Mouse (Mus musculus) 3T3-L1 (cell line): ENCODE measurements around the gene Galnt18.

Experiments
- DNase-seq: peaks from one replicate; pipeline ENCODE4 v3.0.0-alpha.2; 2015; ENCODE audit warnings: low read depth, low spot score

Gene Galnt18

DNA sequence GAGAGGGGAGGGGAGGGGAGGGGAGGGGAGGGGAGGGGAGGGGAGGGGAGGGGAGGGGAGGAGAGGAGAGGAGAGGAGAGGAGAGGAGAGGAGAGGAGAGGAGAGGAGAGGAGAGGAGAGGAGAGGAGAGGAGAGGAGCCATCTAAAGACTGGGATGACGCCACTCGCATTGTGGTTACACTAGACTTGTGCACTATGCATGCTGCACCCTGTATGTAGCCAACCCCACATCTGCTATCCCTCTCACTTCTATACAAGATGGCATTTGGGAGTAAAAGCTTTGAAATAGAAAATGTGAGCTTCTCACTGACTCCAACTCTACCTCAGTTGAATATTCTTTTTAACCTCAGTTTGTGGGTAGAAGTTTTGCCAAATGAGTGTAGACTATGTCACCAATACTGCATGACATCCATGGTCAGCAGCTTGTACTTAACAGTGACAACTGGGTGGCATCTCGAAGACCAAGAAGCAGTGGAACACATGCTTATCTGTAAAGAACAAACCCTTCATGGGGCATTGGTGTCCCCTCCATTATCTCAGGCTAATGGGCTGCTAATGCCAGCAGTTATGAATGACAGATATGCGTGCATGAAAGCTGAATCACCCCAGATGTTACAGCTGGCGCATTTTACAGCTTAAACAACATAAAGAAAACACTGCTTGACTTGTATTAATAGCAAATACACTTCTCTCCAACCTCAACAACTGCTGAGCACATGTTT is 65.0 kb downstream of the Galnt18 start:
- DNase-seq, result no peak

DNA sequence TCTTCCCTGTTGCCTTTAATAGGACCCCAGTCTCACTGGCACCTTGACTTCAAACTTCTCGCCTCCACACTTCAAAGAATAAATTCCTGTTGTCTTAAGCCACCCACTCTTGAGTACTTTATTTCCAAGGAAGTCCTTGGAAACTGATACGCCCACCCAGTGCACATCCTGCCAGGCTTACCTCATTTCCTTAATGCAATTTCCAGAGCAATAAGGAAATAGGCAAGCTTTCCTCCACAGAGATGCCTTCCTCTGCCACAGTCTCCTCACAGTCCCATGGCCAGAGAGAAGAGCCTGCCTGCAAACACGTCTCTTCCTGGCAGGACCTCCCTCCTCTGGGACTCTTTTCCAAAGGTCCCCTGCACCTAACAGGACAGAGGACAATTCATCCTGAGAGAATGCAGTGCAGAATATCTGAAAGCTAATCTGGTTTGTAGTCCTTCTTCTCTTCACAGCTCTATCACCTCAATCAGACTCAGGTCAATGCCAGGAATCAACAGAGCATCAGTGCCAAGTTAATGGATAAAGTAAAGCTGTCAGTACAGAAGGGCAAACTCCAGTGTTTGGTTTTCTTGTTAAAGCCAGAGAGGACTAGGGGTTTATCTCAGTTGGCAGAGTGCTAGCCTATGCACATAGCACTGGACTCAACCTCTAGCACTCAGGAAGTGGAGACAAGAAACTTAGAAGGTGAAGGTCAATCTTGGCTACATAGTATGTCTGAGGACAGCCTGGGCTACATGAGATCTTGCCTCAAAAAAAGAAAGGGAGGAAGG is 65.8 kb downstream of the Galnt18 start:
- no peak for DNase-seq

DNA sequence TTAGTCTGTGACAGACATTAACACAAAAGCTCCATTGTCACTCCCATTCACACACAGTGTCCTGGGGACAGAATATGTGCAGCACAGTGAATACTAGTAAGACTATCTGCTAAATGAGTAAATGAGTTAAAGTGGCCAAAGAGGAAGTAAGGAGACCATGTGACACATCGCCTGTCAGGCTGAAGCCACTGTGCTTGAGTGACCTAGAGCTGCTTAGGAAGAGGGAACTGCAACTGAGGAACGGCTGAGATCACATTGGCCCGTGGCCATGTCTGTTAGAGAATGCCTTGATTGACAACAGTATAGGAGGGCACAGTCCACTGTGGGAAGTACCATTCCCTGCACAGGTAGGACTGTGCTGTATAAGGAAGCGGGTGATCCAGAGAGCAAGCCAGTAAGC is 67.0 kb downstream of the Galnt18 start:
- no peak for DNase-seq

DNA sequence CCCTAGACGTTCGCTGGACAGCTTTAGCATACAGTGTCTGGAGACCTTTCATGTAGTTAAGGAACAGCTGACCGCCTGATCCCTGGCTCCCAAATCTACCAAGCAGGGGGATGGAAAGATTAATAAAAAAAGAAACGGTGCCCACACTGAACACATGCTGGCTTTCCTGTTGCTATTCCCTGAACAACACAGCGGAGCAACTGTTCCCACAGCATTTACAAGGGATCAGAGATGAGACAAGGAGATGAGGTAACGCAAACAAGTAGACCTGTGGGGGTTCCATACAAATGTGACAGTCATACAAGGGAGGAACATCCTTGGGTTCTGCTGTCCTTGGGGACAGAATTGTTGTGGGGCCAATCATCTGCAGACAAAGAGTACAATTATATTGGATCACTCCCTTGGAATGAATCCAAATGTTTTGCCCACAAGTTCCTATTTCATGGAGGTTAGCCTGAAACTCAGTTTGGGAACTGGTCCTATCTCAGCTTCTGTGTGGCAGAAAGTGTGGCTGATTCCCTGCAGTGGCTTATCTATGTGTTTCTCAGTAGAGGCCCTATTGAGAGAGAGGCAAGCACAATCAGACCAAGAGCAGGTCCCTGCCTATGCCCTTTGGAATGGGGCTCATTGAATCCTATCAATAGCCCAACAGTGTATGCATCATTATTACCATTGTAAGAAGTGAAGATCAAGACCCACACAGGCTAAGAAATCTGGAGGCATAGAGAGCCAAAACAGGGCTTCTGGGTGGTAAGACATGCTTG is 68.5 kb downstream of the Galnt18 start:
- no peak for DNase-seq

DNA sequence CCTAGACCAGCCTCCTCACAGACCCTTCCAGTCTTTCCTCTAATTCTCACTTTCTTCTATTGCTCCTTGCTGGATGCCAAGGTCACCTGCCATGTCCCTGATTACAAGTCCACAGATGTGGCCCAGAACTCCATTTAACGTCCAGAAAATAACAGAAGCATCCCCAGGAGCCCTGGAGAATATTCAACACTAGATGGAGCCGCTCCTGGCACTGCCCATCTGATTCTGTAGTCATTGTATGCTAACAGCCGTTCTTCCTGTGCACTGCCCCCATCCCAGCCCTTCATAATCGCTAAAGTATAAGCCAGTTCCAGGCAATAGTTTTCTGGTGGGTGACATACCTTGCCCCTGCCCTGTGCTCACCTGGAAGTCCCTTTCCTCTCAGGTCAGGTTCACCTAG is 69.5 kb downstream of the Galnt18 start:
- peak; percentile 15 for DNase-seq

DNA sequence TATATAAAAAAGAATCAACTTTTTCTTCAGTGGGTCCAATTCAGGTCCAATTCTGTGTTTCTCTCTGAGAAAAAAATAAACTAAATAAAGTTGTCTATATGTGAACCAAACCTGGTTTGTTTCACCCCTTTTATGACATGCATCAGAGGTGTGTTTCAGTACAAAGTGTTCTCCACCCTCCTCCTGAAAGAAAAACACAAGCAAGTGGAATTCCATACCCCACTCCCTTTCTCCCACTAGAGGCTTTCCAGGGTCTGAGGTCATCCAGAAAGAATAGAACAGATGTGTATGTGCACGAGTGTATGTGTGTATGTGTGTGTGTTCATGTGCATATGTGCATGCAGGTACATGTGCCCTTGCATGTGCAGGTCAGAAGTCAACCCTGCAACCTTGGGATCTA is 71.2 kb downstream of the Galnt18 start:
- no peak for DNase-seq

DNA sequence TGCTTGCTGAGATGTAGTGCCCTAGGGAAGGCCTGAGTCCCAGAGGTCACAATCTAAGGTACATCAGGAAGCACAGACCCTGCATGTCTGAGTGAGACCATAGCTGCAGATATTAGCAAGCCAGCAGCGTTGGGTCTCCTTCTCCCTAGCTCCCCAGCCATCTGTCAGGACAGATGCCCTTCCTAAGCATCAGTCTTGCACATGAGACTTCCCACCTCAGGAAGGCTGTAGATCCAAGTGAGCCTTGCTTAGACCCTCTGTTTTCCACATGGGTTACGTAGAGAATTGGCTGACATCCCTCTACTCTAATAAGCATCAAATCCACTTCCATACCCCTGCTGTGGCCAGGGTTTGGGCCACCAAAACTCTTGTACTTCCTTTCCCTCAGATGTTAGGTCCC is 76.8 kb downstream of the Galnt18 start:
- DNase-seq, result no peak

DNA sequence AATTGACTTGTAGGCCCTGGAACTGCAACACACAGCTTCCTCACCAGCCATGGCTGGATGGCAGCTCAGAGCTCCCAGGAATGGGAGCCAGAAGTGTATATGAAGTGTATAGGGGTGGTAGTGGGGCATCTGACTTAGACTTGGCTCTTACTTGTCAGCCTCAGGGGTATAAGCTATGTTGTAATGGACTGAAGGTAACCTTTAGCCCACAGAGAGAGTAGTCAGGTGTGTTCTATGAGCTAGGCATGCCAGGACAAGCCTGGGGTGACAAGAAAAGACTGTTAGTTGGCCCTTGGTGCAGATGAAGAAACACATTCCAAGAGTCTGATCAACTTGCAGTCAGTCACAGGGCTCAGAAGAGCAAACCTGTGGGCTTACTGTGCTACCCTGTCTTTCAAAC is 78.0 kb downstream of the Galnt18 start:
- no peak for DNase-seq

DNA sequence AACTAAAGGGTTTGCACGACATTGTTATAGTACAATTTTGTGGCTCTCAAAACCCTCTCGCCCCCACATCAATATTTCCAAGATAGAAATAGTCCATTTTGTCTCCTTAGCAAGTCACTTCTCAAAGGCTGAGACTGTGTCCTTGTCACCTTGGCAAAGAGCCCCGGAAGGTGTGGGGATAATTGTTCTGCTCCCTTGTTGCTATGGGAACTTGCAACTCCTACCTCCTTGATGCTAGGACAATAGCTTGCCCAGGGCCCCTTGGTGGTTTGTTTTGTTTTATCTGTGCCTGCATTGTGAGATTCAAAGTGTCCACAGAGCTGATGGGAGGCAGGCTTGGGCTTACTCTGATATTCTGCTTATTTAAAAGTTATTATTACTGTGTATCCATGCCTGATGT is 80.3 kb downstream of the Galnt18 start:
- DNase-seq, result no peak

DNA sequence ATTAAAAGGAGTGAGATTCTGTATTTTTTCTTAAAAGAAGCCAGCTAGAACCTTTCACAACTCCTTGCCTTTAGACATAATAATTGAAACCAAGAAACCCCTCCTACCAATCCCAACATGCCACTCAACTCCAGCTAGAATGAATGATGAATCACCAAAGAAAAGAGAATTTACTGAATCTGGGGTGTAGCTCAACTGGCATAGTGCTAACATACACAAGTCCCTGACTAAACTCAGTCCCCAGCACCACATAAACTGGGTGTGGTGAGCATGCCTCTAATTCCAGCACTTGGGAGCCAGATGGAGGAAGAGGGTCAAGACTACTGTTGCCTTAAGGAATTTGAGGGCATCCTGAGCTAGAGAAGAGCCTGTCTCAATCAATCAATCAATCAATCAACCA is 83.6 kb downstream of the Galnt18 start:
- DNase-seq, result peak; percentile 58

DNA sequence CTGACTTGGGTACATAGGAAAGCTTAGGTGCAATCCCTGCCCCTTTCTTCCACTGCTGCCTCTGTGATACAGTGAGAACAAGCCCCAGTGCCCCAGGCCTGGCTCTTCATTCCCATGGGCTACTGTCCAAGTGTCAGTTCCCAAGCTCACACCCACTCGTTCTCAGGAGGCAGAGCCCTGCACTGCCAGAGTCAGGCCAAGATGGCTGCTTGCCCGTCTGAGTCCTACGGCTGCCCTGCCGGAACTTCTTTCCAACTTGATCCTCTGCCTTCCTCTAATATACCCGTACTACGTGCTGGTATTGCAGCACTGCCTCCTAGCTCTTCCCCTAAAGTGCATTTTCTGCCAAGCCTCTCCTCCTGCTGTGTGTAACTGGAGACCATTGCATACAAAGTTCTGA is 85.5 kb downstream of the Galnt18 start:
- DNase-seq, result peak; percentile 51

DNA sequence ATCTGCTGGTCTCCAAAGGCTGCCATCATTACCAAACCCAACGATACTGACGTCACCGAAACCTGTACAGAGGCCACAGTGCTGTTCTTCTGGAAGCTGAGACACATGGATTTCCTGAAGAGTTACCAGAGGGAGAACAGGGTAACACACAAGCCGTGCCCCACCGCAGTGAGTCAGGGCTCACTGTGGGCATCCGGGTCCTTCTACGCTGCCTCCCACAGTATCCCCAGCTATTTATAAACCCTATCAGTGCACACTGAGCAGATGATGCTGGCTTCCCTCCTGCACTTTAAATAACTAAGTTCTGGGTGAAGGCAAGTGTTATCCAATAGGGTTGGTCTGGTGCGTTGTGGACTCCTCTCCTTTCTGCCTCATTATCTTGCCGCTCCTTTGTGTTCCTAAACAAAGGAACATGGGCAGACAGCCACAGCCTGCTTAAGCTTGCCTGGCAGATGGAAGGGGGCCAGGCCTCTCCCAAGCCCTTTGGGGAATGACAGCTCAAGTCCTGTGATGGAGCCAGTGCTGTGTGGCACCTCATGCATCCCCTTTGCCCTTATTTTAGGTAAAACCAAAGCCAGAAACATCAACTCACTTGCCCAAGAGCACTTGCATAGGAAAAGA is 87.0 kb downstream of the Galnt18 start:
- no peak for DNase-seq

DNA sequence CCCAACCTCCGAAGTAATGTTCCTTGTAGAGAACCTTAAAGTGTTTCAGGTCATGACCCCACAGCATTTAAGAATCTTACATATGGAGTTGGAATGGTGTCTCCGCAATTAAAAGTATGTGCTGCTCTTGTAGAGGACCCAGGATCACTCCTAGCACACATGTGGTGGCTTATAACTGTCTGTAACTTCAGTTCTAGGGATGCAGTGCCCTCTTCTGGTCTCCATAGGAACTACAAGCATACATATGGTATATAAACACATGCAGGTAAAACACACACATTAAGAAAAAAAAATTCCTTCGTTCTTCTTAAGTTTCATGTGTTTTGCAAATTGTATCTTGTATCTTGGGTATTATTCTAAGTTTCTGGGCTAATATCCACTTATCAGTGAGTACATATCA is 99.7 kb downstream of the Galnt18 start:
- peak; percentile 16 for DNase-seq

DNA sequence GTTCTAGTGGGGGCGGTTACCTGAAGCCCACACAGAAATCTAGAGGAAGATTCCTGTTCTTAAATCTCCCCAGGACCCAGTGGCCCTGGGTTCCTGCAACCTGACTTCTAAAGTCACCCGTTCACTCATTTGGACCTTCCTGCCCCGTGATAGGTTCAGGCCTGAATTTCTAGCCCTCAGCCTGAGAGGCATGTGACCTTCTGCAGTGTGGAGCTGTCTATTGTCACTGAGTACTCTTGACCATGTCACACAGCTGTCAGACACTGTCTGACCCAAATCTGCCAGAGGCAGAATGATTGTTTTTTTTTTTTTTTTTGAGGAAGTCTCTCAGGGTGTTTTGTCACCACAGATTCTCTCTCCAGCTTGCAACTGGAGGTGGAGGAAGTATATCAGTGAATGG is 103.3 kb downstream of the Galnt18 start:
- no peak for DNase-seq

DNA sequence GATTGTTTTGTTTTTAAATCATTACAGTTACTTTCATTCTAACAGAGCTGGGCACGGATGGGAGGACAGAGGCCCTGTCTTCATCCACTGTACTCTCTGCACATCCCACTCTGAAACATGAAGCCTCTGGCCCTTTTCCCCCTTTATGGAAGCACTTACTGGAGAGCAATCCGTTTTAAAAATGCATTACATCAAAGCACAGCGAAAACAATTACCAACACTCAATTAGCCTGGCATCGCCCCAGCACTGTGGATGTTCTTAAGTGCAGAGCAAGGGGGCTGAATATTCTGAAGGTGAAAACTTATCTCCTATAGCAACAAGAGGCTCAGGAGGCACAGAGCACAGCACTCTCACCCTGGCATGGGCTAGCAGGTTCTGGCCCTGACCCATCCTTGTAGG is 107.3 kb downstream of the Galnt18 start:
- DNase-seq, result no peak

DNA sequence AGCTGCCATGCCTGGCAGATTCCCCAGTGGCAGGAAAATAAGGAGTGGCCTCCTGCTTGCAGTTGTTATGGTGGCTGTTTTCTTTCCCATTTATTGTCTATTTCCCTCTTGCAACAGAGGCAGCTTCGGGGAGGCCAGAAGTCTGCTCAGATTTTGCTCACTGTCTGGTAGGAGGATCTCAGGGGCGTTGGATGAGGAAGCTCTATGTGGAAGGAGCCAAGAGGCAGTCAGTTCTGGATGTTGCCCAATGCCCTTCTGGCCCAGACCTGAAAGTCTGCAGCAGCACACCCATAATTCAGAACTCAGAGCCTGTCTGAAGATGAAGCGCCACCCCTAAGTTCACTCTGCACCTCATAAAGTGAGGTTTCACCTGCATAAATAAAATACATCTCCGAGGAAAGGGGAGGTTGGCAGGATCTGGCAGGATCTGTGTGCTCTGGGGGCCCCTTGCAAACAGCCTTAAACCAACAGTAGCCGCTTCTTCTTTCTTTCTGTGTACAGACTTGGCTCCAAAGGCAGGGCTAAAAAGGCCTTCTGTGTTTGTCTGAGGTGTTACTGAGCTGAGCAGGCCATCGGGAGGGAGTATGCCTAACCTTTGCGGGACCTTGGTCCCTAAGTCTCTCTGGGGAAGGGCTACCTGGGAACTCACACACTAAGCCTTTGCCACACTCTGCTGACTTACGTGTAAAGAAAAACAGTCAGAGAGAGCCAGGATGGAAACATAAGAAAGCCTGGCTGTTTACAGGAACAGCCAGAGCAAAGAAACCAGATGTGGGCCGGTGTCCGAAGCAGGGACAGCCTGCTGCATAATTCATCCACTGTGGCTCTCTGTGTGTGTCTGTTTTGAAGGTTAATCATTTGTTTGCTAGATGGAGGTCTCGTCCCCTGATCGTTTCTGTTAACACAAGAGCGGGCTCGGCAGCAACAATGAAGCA is 116.4 kb downstream of the Galnt18 start:
- no peak for DNase-seq

DNA sequence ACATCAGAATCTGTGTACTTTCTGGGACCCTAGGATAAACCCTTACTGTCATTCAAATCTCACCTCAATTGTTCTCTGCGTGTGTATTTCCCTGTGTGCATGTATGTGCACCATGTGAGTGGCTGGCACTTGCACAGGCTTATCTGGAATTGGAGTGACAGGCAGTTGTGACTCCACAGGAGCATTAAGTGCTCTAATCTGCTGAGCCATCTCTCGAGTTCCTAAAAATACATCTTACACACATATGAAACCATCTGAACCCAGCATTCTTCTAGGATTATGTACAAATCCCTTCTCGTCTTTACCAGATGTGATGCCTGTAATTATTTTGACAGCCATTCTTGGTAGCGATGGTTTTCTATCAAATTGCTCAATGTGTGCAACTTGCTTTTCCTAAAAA is 121.2 kb downstream of the Galnt18 start:
- DNase-seq, result peak; percentile 5

DNA sequence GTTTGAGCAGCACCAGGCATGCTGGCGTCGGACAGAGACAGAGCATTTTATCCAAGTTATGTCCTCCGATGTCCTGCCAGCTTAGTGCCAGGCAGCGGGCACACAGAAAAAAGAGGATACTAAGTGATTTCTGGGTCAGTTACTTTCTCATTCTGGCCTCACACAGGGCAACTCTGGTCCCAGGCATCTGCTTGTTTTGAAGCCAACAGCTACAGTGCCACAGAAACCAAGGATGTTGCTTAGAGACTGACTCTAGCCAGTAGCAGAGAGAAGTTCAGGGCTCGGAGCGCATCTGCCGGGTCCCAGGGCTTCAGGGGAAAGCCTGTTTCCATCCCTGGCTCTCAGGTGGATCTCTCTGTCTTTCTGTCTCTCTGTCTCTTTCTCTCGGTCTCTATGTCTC is 124.8 kb downstream of the Galnt18 start:
- DNase-seq, result no peak

DNA sequence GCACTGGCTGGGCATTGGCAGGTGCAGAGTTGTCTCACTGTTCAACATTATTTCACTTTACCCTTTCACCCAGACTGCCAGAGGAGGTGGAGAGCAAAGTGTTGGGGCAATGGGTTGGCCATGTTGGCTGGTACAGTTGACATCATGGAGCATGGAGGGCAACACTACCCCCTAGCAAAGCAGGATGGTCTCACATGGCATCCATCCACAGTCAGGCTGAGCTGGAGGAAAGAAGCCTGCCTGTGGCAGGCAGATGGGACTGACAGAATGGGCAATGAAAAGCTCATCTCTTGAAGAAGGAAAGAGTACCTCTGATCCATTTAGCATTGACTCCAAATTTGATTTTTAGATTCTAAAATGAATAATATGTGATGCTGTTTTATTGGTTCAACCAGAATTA is 125.3 kb downstream of the Galnt18 start:
- no peak for DNase-seq

DNA sequence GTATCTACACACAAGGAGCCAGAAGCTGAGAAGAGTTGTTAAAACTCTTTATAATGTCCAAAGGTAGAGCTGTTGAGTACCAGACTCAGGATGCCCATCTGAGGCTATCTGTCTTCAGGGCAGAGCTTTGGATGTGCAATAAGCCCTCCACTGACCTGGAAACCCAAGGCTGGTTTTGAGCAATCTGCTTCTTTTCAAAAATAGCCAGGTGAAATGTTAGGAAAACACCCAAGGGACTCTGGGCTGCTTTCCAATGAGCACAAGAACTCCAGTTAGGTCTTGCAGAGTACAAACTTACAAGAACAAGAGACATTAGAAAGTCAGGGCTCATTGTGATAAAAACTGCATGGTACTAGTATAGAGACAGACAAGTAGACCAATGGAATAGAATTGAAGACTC is 135.4 kb downstream of the Galnt18 start:
- no peak for DNase-seq

DNA sequence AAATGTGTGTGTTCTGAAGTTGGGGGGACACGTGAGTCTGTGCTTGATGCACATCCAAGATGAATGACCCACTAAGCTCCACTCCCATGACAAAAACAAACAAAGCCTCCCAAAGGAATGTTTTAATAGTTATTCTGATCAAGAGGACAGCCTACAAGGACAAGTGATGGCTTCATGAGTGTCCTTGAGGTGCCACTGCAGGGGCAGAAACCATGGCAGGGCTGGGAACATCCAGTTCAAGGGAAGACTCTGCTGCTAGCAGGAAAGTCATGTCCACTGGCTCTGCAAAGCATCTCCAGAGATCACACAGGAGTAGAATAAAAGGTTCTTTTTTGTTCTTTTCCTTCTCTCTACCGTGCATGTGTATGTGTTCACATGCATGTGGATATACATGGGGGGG is 140.9 kb downstream of the Galnt18 start:
- DNase-seq, result no peak
